Mouse (Mus musculus): ENCODE results near the gene Mrps9. TPM values are rescaled to one million over a fixed set of nuclear protein-coding genes. Genes with fewer than 3 reads are reported as not detected.
A peak's percentile ranks its signal among the peaks of the same experiment; 100 is the strongest.
"Not testable (repeated sequence)": the region's sequence is repeated elsewhere in the genome, so short reads cannot be mapped to it uniquely, and the experiment has no call there.

Gene Mrps9
- 100 to 1,000 TPM; 104 to 114 TPM for total RNA-seq (2021)

- intact Hi-C loops (cut with DNase I) = loop anchor here (10.0 kb wide), 1 partner anchor 156 kb away; the partner anchor contains the start of gene Pou3f3
- peak; percentile 98 to 99 for DNase-seq
Measured at GRCm38 (mm10) chr1:42850663-42851397, at the start of gene Mrps9. Mrps9 (plus strand) TSS chr1:42851233.

GRCm38 (mm10) chr1:42813301-42813845, 37.7 kb upstream of the Mrps9 start:
- DNase-seq = no peak
- intact Hi-C loops (cut with DNase I) = no loop called here

GRCm38 (mm10) chr1:42814798-42815619, 36.0 kb upstream of the Mrps9 start:
- intact Hi-C loops (cut with DNase I) = no loop called here
- DNase-seq = no peak

- DNase-seq = no peak
- intact Hi-C loops (cut with DNase I) = loop anchor here (10.0 kb wide), 1 partner anchor 157 kb away; the partner anchor contains the start of gene Pou3f3
Measured at GRCm38 (mm10) chr1:42851398-42851767, 350 bp downstream of the Mrps9 start.

- intact Hi-C loops (cut with DNase I) = loop anchor here (10.0 kb wide), 1 partner anchor 157 kb away; the partner anchor contains the start of gene Pou3f3
Measured at GRCm38 (mm10) chr1:42851810-42852209, 777 bp downstream of the Mrps9 start.

GRCm38 (mm10) chr1:42864719-42865250, 13.8 kb downstream of the Mrps9 start:
- DNase-seq = no peak
- intact Hi-C loops (cut with DNase I) = no loop called here

More at GRCm38 (mm10) chr1:42851810-42852209, 777 bp downstream of the Mrps9 start:
- DNase-seq = no peak

GRCm38 (mm10) chr1:42865336-42865939, 14.4 kb downstream of the Mrps9 start:
- intact Hi-C loops (cut with DNase I) = no loop called here
- DNase-seq = no peak

GRCm38 (mm10) chr1:42865986-42866385, 15.0 kb downstream of the Mrps9 start:
- intact Hi-C loops (cut with DNase I) = no loop called here
- DNase-seq = no peak

- intact Hi-C loops (cut with DNase I) = no loop called here
Measured at GRCm38 (mm10) chr1:42867188-42867587, 16.2 kb downstream of the Mrps9 start.

GRCm38 (mm10) chr1:42874174-42874573, 23.1 kb downstream of the Mrps9 start:
- DNase-seq = no peak
- intact Hi-C loops (cut with DNase I) = no loop called here

More at GRCm38 (mm10) chr1:42867188-42867587, 16.2 kb downstream of the Mrps9 start:
- DNase-seq = no peak

GRCm38 (mm10) chr1:42875271-42875670, 24.2 kb downstream of the Mrps9 start:
- no peak for DNase-seq
- intact Hi-C loops (cut with DNase I) = no loop called here

- no peak for DNase-seq
- intact Hi-C loops (cut with DNase I) = no loop called here
Measured at GRCm38 (mm10) chr1:42876463-42877093, 25.5 kb downstream of the Mrps9 start.

- intact Hi-C loops (cut with DNase I) = no loop called here
- no peak for DNase-seq
Measured at GRCm38 (mm10) chr1:42877264-42877663, 26.2 kb downstream of the Mrps9 start.

GRCm38 (mm10) chr1:42878851-42879250, 27.8 kb downstream of the Mrps9 start:
- intact Hi-C loops (cut with DNase I) = no loop called here
- DNase-seq = no peak

GRCm38 (mm10) chr1:42882258-42882657, 31.2 kb downstream of the Mrps9 start:
- intact Hi-C loops (cut with DNase I) = no loop called here
- no peak for DNase-seq

- DNase-seq; intact Hi-C loops (cut with DNase I): not testable (repeated sequence)
Measured at GRCm38 (mm10) chr1:42883418-42883817, 32.4 kb downstream of the Mrps9 start.

GRCm38 (mm10) chr1:42887835-42888234, 36.8 kb downstream of the Mrps9 start:
- intact Hi-C loops (cut with DNase I) = no loop called here
- no peak for DNase-seq

- no peak for DNase-seq
- intact Hi-C loops (cut with DNase I) = no loop called here
Measured at GRCm38 (mm10) chr1:42888541-42889349, 37.7 kb downstream of the Mrps9 start.

- DNase-seq = no peak
- intact Hi-C loops (cut with DNase I) = no loop called here
Measured at GRCm38 (mm10) chr1:42889421-42889887, 38.4 kb downstream of the Mrps9 start.

Measured in heart, postnatal 36 days (tissue).